Mouse (Mus musculus) urinary bladder, postnatal 14 days (tissue): ENCODE measurements at regions not wholly inside any gene's neighbourhood (a gene's known extent, or its start where the extent isn't known, plus 50 kb on each side); places are given as distances from the start of the nearest gene placed in this dataset.

Source experiments
- DNase-seq: peaks from one replicate; pipeline ENCODE4 v3.0.0; 2021; ENCODE audit warnings: low spot score

DNA sequence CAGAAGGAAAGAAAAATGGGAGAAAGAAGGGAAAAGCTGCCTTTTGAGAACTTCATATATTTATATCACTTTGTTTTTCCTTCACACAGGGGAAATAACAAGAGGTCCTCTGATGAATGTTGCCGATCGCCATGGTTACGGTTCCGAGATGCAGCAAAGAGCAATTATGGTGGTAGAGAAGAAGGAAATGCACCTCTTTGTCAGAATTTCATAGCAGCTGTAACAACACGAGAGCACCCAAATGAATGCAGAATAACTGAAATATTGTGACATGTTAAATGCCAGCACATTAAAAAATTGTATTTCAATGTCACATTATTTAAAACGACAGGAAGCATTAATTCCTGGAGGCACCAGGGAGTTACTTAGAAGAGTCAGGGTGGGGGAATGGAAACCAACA lies 279.4 kb downstream of the Mctp2 start:
- no peak for DNase-seq

DNA sequence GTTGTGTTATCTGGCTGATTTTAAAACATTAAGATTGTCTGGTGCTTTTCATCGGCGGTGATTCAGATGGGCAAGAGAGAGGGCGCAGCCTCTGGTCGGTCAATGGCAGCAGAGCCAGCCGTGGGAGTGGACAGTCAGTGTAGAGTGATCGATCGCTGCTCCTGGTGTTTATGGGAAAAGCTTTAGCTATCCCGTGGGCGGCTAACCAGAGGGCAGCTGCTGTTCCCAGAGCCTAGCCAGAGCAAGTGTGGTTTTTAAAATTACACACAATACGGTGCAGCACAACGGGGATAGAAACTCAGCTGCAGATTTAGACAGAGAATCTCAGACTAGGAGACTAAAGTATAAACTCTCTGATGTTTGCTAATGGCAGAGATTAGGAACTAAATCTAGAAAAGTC lies 297.3 kb downstream of the Mctp2 start:
- DNase-seq: no peak

DNA sequence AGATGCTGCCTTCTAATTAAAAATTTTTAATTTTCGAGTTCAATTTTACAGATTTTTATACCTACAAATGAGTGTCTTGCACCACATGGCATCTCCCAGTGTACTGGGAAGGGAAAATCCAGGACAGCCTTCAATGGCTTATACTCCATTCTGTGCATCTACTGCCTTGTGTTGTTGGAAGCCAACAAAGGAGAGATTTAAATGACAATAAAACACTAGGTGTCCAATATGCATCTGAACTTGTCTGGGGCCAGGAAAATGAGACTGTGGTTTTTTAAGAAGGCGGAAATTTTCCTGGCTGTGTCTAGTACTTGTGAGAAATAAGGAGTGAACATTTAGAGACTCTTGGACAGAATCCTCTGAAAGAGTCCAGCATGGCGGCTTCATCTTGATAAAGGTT lies 302.1 kb downstream of the Mctp2 start:
- DNase-seq: no peak

DNA sequence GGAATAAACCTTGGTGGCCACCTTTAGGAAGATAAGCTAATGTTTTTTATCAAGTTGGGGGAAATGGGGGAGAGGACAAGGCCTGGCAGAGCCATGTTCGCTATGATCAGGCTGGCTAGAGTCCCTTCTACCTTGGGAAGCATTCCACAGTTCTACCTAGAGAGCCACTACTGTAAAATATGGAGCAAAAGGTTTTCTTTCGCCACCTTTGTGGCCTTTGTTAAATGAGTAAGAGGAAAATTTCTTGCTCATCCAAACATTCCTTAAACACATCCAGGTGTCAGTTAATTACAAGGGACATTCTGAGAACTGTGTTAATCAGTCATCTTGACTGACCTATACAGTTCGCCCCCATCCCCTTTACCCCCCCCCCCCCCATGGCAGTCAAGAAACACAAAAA lies 313.9 kb downstream of the Mctp2 start:
- DNase-seq: no peak

DNA sequence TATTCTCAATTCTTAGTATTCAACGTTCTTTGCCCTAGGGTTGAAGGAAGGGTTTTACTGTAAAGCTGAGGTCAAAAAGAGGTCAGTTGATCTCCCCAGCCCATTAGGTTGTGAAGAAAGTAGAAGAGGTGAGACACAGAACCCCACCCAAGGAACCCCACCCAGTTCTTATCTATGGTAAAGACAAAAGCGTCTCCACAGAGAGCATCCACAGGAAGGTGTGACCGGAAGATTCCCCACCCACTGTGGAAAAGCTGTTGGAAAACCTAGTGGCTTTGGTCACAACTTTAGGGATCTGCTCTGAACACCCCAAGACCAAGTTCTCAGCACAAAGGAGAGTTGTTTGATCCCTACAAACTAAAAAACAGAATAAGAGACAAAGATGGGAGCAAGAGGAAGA lies 314.6 kb downstream of the Mctp2 start:
- DNase-seq: no peak

DNA sequence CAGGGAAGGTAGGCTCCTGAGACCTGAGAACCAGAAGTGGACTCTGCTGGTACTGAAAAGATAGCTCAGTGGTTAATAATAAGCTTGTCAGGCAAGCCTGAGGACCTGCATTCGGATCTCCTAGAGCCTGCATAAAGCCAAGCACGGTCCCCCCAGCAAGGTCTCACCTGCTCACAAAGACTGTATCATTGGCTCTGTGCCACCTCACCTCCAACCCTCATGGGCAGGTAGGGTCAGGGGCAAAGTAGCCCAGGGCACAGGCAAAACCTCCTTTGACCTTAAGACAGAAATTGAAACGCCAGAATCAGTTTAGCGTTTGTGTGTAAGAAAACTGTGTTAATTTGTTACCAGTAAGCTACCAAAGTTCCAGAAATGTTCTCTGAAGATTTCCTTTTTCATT lies 315.2 kb downstream of the Mctp2 start:
- no peak for DNase-seq

DNA sequence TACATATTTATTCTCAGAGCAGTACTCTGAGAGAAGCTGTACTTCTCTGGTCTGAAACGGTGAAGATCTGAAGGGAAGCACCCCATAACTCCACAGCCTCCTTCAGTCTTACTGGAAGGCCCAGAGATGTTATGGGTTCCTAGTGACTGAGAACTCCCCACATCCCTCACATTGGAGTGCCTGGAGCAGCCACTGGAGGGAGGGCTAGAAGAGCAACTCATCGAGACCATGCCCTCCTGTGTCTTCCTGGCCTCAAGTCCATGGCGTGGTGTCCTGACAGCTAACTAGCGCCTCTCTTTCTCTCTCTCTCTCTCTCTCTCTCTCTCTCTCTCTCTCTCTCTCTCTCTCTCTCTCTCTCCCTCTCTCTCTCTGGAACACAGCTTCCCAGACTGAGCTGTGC lies 340.4 kb downstream of the Mctp2 start:
- DNase-seq: no peak

DNA sequence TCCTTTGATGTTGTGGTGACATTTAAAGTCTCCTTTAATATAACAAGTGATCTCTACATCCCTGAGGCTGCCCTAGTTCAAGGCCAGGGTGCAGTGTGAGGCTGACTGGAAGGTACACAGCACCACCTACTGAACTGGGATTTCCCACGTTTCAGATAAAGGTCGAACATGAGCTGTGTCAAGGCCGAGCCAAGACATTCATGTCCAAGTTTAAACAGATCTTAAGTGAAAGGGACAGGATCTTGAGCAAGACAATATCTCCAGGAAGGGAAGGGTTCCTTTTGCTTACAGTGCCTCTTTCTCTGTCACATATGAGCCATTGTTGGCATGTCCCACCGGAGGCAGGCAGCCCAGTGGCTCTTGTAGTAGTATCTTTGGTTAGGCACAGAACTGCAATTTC lies 343.0 kb downstream of the Mctp2 start:
- no peak for DNase-seq

DNA sequence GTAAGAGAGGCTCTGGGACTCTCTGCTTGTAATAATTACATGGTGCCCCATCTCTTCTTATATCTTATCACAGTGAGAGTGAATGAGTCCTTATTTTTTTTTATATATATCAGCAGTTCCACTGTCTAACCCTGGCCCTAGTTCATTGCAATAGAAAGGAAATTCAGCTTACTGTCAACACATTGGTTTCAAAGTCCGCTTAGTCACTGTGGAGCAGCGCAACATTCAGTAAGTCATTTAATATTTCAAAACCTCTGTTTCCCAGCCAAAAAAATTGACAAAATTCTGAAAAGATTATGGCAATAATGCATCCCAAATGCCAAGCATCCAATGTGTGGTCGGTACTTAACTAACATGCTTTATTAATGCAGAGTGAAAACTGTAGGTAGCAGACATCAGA lies 343.6 kb downstream of the Mctp2 start:
- no peak for DNase-seq

DNA sequence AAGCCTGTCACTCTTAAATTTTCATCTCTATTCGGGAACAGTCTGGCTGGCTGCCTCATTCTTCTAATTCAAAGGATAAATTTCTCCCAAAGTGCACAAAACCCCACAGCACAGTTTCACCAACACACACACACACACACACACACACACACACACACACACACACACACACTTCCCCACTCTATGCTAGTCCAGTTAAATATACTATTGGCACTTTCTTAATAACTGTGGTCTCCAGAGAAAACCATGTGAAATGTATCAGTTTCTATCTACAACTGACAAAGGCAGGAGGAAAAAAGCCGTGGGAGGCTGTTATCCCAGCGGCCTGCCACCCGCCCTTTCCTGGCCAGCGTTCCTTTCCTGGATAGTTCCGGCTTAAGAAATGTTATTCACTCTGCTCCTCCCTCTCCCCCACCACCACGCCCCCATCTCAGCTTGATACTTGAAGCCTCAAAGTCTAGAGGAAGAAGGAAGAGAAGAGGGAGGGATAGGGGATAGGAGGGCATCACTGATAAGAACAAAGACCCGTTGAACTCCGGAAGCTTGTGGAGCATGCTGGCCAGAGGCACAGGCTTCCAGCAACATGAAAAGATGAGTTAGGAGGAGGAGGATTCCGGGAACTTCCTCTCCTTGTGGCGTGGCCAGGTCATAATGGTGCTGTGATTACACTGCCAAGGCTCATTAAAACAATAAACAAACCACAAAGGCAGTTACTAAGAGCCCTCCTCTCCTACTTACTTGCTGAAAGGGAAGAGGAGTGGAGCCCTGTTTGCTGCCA lies 345.8 kb downstream of the Mctp2 start:
- DNase-seq: peak; percentile 64

DNA sequence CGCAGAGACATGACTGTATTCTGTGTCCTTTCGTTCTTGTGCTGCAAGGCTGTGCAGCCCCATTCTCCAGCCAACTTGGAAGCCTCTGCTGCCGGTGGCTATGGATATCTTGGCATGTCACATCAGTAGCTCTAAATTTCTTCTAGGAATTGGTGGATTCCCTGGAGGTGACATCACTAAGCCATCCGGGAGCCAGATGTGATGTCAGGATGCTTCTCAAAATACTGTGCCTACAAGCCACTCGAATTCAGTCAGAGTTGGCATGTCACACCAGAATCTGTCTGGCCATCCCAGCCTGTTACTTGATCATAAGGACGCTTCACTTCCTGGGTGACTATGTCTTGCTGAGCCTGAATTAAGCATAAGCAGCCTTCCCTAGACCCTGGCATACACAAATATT lies 359.9 kb downstream of the Mctp2 start:
- DNase-seq: no peak

DNA sequence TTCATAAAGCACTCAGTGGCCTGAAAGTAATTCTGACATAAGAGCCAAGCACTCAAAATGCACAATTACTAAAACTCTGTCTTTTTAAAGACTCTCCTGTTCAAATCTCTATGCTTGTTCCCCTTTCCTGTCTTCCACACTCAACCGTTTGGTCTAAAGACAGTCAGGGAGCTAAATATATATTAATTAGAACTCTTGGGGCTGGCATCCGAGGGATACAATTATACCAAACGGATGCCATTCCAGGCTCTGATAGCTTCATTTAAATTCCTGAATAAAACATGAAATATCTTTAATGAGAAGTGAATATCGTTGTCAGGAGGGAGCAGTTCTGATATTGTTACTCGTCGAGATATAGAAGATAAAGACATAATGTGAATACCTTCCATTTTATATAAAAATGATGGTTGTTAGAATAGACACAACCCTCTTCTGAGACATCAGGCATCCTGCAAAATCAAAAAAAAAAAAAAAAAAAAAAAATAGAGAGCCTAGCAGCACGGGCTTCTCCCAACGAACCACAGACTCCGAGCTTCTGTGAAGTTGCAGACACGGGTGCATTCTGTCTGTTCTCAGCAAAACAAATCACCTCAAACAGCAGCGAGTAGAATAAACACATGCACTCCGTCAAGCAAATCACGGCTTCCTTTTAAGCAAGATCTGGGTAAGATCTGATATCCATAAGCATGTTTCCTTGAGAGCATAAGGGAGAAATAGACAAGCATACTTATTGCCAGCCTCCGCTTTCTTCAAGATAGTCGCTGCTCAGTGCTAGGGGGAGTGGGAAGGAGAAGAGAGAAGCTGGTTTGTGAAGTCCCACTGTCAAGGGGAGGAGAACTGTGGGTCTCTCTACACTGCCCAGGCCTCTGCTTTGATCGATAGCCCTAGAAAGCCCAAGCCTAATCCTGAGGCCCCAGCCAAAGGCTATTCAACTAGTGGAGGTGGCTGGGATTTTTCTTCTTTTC lies 363.0 kb downstream of the Mctp2 start:
- no peak for DNase-seq

DNA sequence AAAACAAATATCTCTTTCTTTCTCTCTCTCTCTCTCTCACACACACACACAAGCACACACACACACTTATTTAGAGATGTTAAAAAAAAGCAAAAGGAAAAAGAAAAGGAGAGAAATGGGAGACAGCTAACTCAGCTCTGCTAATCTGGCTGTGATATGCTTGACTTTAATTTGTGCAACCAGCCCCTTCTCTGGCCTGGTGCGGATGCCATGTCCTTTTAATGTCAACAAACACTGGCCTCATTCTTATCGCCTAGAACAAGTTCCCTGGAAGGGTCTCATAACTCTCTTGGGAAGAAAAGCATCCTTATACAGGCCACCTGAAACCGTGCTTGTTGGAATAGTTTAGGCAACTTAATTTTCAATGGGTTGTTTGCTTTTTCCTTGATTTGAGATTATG lies 368.7 kb downstream of the Mctp2 start:
- DNase-seq: no peak

DNA sequence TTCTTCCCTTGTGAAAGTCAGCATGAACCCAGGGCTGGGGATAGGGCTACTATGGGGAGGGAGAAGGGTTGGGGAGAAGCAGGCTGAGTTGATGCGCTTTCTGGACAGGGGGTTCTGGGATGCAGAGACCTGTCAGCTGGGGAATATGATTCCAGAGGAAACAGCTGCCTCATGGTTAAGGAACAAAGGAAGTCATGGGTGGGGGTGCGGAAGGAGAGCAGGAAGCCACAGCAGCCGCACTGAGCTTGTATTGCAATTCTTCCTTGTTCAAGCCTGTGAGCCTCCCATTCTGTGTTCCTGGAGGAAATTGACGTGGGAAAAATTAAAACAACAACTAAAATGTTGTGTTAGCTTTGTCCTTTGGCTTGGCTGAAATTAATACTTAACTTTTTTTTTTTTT lies 369.7 kb downstream of the Mctp2 start:
- no peak for DNase-seq
